Mouse (Mus musculus) bone marrow, adult 2 months (tissue): ENCODE results near the gene Gmppb.

Source experiments
- CTCF ChIP-seq: fragments of 200-500 bp; IDR thresholded peaks from 2 replicates; pipeline ENCODE4 v1.5.1; 2011; ENCODE audit warnings: low read length, control low read depth; ENCODE audit not compliant: control insufficient read depth, insufficient read depth
- POLR2A ChIP-seq: fragments of 200-500 bp; IDR thresholded peaks from 2 replicates; pipeline ENCODE4 v1.6.1; 2011; ENCODE audit warnings: low read depth, mild to moderate bottlenecking, control low read depth, low read length, borderline replicate concordance; ENCODE audit not compliant: control insufficient read depth

DNA sequence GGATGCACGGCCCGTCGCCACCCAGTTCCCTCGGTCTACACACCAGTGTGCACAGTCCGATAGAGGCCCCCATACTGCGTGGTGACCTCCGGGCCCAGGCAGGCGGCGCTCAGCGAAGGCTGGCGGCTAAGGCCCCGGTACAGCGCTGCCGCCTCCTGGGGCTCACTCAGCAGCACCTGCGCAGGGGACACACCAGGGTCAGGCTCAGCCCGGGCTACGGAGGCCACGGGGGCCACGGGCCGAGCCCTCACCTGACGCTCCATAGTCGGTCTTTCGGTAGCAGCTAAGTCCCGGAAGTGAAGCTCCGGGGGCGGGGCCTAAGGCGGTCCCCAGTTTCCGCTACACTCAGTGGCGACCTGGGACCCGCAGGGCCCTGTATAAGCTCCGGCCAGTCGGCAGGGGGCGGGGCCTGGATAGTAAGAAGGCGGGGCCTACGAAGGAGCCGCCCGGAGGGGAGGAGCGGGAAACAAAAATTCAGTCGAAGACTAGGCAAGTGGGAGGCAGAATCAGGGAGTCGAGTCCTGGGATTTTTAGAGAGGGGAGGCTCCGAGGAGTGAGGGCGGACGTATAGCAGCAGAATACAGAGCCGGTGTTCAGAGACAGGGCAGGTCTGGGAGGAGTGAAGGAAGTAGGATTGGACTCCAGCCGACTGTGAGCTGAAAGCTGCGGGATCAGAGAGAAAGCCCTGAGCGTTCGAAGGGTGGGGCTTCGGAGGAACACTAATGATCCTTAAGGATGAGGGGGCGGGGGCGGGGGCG lies 45.3 kb downstream of the Gmppb start, which contains the start of gene Apeh:
- TF ChIP-seq POLR2A (peak; percentile 68), CTCF (no peak)
